Mouse (Mus musculus): Measurements from ENCODE around the gene Lsamp. TPM values are rescaled to one million over a fixed set of nuclear protein-coding genes. Genes with fewer than 3 reads are reported as not detected.
"Not testable (repeated sequence)": the region's sequence is repeated elsewhere in the genome, so short reads cannot be mapped to it uniquely, and the experiment has no call there.

Lsamp gene
- polyA plus RNA-seq, 1 experiment from 2014 or later = 0.68 TPM

DNA sequence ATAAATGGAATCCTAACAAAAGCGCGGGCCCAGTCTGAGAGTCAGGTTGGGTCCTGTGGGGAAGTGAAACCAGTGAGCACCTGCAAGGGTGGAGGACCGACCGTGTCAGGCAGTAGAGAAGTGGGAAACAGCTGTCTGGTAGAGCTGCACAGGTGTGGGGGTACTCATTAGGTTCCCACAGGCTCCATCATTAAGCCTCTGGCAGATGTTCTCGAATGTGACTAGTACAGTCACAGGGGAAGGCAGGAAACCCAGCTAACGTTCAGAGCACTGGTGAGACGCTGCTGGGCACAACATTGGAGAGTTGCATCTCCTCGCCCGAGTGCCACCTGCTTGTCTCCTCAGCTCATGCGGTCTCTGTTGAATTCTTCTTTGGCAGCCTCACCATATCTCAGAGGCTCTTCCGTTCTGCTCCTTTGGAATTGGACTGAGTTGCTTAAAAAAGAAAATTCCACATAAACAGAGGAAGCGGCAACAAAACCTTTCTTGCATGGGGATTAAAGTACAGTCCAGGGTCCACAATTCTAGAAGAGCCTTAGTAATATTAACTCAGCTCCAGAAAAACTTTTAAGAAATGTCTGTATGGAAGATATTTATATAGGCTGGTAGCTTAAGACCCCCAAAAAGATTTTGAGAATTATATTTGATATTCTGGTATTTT, 588.1 kb downstream of the Lsamp start:
- ATAC-seq (replicated peaks; ENCODE audit: extremely low read depth, insufficient read depth, low FRiP score) = no peak
- Histone ChIP-seq H3K4me1 (ENCODE audit: control insufficient read depth, insufficient read depth, low read length) (no peaks in the 10 kb centered on the region), H3K27me3 (ENCODE audit: control insufficient read depth, insufficient read depth, low read length) (no peaks in the 10 kb centered on the region), H3K36me3 (ENCODE audit: control insufficient read depth, insufficient read depth) (no peaks in the 10 kb centered on the region), H3K4me3 (ENCODE audit: low read length) (no peak overlapping the region), H3K27ac (ENCODE audit: low read length) (no peak overlapping the region), H3K4me2 (ENCODE audit: low read depth, low read length) (no peak overlapping the region), H3K9me3 (replicated peaks; ENCODE audit: control insufficient read depth, low read length) (no peaks in the 10 kb centered on the region), H3K9ac (ENCODE audit: low read length) (no peak overlapping the region)
- 77% methylated on average over 12 of the region's 12 CpGs for WGBS

- Histone ChIP-seq H3K9ac (ENCODE audit: low read length) (no peak overlapping the region), H3K9me3 (replicated peaks; ENCODE audit: control insufficient read depth, low read length) (no peaks in the 10 kb centered on the region), H3K4me1 (ENCODE audit: control insufficient read depth, insufficient read depth, low read length) (no peaks in the 10 kb centered on the region), H3K4me2 (ENCODE audit: low read depth, low read length) (no peak overlapping the region), H3K4me3 (ENCODE audit: low read length) (no peak overlapping the region), H3K36me3 (ENCODE audit: control insufficient read depth, insufficient read depth) (no peaks in the 10 kb centered on the region), H3K27me3 (ENCODE audit: control insufficient read depth, insufficient read depth, low read length) (no peaks in the 10 kb centered on the region), H3K27ac (ENCODE audit: low read length) (no peak overlapping the region)
- WGBS = 61% methylated on average over 3 of the region's 3 CpGs
- no peak for ATAC-seq (replicated peaks; ENCODE audit: extremely low read depth, insufficient read depth, low FRiP score)
These were observed 597.9 kb downstream of the Lsamp start for GRCm38 (mm10) chr16:40582076-40582475.

DNA sequence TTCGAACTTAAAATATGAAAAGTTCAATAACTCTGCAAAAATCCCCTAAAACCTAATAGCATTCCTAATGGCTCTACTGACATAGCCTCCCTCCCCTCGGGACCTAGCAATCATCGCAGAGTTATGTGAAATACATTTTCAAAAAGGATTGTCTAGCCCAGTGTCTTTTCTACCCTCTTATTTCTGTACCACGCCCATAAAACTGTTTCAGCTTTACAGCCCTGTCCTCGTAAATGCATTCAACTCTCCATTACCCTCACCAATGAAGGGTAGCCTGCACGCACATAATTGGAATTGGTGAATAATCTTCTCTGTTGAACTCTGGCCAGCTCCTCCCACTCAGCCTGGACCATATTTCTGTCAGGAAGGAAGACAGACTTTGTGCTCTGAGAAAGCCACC, 609.0 kb downstream of the Lsamp start:
- Histone ChIP-seq H3K27ac (ENCODE audit: low read length) (no peak overlapping the region), H3K36me3 (ENCODE audit: control insufficient read depth, insufficient read depth) (no peaks in the 10 kb centered on the region), H3K27me3 (ENCODE audit: control insufficient read depth, insufficient read depth, low read length) (no peaks in the 10 kb centered on the region), H3K4me1 (ENCODE audit: control insufficient read depth, insufficient read depth, low read length) (no peaks in the 10 kb centered on the region), H3K9me3 (replicated peaks; ENCODE audit: control insufficient read depth, low read length) (no peaks in the 10 kb centered on the region), H3K9ac (ENCODE audit: low read length) (no peak overlapping the region), H3K4me2 (ENCODE audit: low read depth, low read length) (no peak overlapping the region), H3K4me3 (ENCODE audit: low read length) (no peak overlapping the region)
- no peak for ATAC-seq (replicated peaks; ENCODE audit: extremely low read depth, insufficient read depth, low FRiP score)
- 75% methylated on average over 6 of the region's 6 CpGs for WGBS

DNA sequence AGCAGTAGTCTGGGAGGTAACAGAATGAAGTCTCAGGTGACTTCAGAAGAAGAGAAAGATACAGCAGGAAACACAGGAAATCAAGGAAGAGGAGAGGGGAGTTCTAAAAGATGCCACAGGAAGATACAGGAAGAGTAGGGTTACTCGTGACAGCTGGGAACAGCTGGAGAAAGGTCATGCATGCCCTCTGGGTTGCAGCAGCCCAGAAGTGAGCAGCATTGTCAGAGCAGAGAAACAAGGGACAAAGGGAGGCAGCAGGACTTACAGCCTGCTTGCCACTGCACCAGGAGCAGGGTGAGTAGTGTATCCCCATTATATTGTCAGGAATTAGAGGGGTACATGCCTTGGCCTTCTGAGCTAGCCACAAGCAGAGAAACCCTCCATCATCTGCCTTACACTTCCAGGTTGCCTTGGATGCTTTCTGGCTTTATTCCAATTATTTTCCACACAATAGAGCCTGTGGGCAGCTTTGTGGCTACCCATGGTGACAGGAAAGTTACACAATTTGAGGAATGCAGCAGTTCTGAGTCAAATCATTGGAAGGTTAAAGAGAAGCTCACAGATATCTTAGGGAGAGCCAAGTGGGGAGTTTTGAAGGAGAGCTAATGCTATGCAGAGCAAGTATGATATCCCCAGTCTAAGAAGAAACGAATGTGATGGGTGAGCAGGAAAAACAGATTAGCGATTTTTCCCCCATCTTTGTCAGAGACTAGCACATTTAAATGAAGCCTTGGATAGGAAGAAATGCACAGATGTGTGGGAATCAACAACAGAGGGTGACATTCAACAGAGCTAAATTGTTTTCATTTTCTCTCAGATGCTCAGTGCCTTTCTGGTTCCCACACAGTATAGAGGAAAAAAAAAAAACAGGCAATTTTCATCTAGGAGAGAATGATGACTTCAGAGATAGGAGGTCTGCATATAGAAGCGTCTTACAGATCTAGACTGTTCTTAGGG, 617.5 kb downstream of the Lsamp start:
- ATAC-seq (replicated peaks; ENCODE audit: extremely low read depth, insufficient read depth, low FRiP score) = no peak
- Histone ChIP-seq H3K4me1 (ENCODE audit: control insufficient read depth, insufficient read depth, low read length) (no peaks in the 10 kb centered on the region), H3K9ac (ENCODE audit: low read length) (no peak overlapping the region), H3K9me3 (replicated peaks; ENCODE audit: control insufficient read depth, low read length) (no peaks in the 10 kb centered on the region), H3K4me2 (ENCODE audit: low read depth, low read length) (no peak overlapping the region), H3K27ac (ENCODE audit: low read length) (no peak overlapping the region), H3K27me3 (ENCODE audit: control insufficient read depth, insufficient read depth, low read length) (no peaks in the 10 kb centered on the region), H3K4me3 (ENCODE audit: low read length) (no peak overlapping the region), H3K36me3 (ENCODE audit: control insufficient read depth, insufficient read depth) (no peaks in the 10 kb centered on the region)
- 41% methylated on average over 4 of the region's 4 CpGs for WGBS

DNA sequence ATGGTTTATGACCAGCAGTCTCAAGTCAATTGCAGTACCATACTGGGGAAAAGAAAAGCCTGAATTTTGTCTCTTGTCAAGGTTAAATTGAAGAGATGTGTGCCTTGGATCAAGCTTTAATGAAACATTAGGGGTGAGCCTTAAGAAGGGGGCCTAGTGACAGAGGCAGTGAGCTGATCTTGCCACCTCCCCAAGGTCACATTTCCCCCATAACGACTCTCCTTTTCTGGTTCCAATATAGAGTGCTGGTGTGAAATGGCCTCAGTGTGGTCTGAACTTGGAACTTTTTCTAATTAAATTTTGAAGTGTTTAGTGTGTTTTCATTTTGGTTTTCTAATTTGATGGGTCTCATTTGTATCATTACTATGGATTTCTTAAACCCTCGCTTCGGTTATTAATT, 623.3 kb downstream of the Lsamp start:
- 80% methylated on average over 3 of the region's 3 CpGs for WGBS
- H3K4me3 ChIP-seq (ENCODE audit: low read length) = no peak overlapping the region
- no peak overlapping the region for H3K27ac ChIP-seq (ENCODE audit: low read length)
- no peaks in the 10 kb centered on the region for H3K27me3 ChIP-seq (ENCODE audit: control insufficient read depth, insufficient read depth, low read length)
- ATAC-seq (replicated peaks; ENCODE audit: extremely low read depth, insufficient read depth, low FRiP score) = no peak
- no peak overlapping the region for H3K9ac ChIP-seq (ENCODE audit: low read length)
- H3K9me3 ChIP-seq (replicated peaks; ENCODE audit: control insufficient read depth, low read length) = no peaks in the 10 kb centered on the region
- H3K4me1 ChIP-seq (ENCODE audit: control insufficient read depth, insufficient read depth, low read length) = no peaks in the 10 kb centered on the region
- no peak overlapping the region for H3K4me2 ChIP-seq (ENCODE audit: low read depth, low read length)
- no peaks in the 10 kb centered on the region for H3K36me3 ChIP-seq (ENCODE audit: control insufficient read depth, insufficient read depth)

DNA sequence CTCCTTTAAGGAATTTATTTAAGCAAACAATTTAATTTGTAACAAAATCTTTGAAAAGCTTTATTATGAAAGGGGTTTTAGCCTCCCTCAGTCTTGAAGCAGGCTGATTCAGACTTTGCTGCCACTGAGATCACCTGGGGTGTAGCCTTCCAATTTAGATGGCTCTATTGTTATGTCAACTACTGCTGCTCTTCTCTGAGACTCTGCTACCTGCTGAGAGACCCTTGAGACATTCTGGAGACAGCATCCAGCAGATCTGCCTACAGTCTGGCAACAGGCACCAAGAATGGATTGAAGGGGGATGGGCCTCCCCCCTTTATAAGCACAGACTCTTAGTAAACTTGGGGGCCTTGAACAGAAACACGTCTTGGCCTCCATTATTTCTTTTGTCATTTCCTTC, 632.5 kb downstream of the Lsamp start:
- H3K4me1 ChIP-seq (ENCODE audit: control insufficient read depth, insufficient read depth, low read length); H3K36me3 ChIP-seq (ENCODE audit: control insufficient read depth, insufficient read depth); H3K27me3 ChIP-seq (ENCODE audit: control insufficient read depth, insufficient read depth, low read length); H3K9ac ChIP-seq (ENCODE audit: low read length); H3K4me3 ChIP-seq (ENCODE audit: low read length); H3K27ac ChIP-seq (ENCODE audit: low read length); H3K9me3 ChIP-seq (replicated peaks; ENCODE audit: control insufficient read depth, low read length); H3K4me2 ChIP-seq (ENCODE audit: low read depth, low read length); ATAC-seq (replicated peaks; ENCODE audit: extremely low read depth, insufficient read depth, low FRiP score): not testable (repeated sequence)
- 9% methylated on average over 1 of the region's 1 CpGs for WGBS

- not testable (repeated sequence) for H3K27me3 ChIP-seq (ENCODE audit: control insufficient read depth, insufficient read depth, low read length); H3K4me1 ChIP-seq (ENCODE audit: control insufficient read depth, insufficient read depth, low read length); H3K9ac ChIP-seq (ENCODE audit: low read length); H3K36me3 ChIP-seq (ENCODE audit: control insufficient read depth, insufficient read depth); H3K9me3 ChIP-seq (replicated peaks; ENCODE audit: control insufficient read depth, low read length); H3K4me2 ChIP-seq (ENCODE audit: low read depth, low read length); H3K27ac ChIP-seq (ENCODE audit: low read length); H3K4me3 ChIP-seq (ENCODE audit: low read length); ATAC-seq (replicated peaks; ENCODE audit: extremely low read depth, insufficient read depth, low FRiP score)
- WGBS = 60% methylated on average over 7 of the region's 7 CpGs
These were observed 636.9 kb downstream of the Lsamp start for GRCm38 (mm10) chr16:40621086-40621485.

GRCm38 (mm10) chr16:40627159-40627558, 643.0 kb downstream of the Lsamp start:
- Histone ChIP-seq H3K4me2 (ENCODE audit: low read depth, low read length) (no peak overlapping the region), H3K4me1 (ENCODE audit: control insufficient read depth, insufficient read depth, low read length) (no peaks in the 10 kb centered on the region), H3K36me3 (ENCODE audit: control insufficient read depth, insufficient read depth) (no peaks in the 10 kb centered on the region), H3K27ac (ENCODE audit: low read length) (no peak overlapping the region), H3K9ac (ENCODE audit: low read length) (no peak overlapping the region), H3K27me3 (ENCODE audit: control insufficient read depth, insufficient read depth, low read length) (no peaks in the 10 kb centered on the region), H3K4me3 (ENCODE audit: low read length) (no peak overlapping the region), H3K9me3 (replicated peaks; ENCODE audit: control insufficient read depth, low read length) (no peaks in the 10 kb centered on the region)
- 78% methylated on average over 5 of the region's 5 CpGs for WGBS
- ATAC-seq (replicated peaks; ENCODE audit: extremely low read depth, insufficient read depth, low FRiP score) = no peak

GRCm38 (mm10) chr16:40639621-40640371, 655.6 kb downstream of the Lsamp start:
- no peak overlapping the region for H3K9ac ChIP-seq (ENCODE audit: low read length)
- H3K4me2 ChIP-seq (ENCODE audit: low read depth, low read length) = no peak overlapping the region
- H3K4me1 ChIP-seq (ENCODE audit: control insufficient read depth, insufficient read depth, low read length) = no peaks in the 10 kb centered on the region
- no peaks in the 10 kb centered on the region for H3K27me3 ChIP-seq (ENCODE audit: control insufficient read depth, insufficient read depth, low read length)
- H3K36me3 ChIP-seq (ENCODE audit: control insufficient read depth, insufficient read depth) = no peaks in the 10 kb centered on the region
- H3K4me3 ChIP-seq (ENCODE audit: low read length) = no peak overlapping the region
- WGBS = 78% methylated on average over 3 of the region's 3 CpGs
- H3K9me3 ChIP-seq (replicated peaks; ENCODE audit: control insufficient read depth, low read length) = no peaks in the 10 kb centered on the region
- no peak overlapping the region for H3K27ac ChIP-seq (ENCODE audit: low read length)
- no peak for ATAC-seq (replicated peaks; ENCODE audit: extremely low read depth, insufficient read depth, low FRiP score)
